Mouse (Mus musculus): ENCODE data around the gene Ssbp3. TPM values are rescaled to one million over a fixed set of nuclear protein-coding genes. Genes with fewer than 3 reads are reported as not detected.

Gene Ssbp3
- 127 and 143 TPM in 2 replicates for polyA plus RNA-seq (2012; rRNA removed)

DNA sequence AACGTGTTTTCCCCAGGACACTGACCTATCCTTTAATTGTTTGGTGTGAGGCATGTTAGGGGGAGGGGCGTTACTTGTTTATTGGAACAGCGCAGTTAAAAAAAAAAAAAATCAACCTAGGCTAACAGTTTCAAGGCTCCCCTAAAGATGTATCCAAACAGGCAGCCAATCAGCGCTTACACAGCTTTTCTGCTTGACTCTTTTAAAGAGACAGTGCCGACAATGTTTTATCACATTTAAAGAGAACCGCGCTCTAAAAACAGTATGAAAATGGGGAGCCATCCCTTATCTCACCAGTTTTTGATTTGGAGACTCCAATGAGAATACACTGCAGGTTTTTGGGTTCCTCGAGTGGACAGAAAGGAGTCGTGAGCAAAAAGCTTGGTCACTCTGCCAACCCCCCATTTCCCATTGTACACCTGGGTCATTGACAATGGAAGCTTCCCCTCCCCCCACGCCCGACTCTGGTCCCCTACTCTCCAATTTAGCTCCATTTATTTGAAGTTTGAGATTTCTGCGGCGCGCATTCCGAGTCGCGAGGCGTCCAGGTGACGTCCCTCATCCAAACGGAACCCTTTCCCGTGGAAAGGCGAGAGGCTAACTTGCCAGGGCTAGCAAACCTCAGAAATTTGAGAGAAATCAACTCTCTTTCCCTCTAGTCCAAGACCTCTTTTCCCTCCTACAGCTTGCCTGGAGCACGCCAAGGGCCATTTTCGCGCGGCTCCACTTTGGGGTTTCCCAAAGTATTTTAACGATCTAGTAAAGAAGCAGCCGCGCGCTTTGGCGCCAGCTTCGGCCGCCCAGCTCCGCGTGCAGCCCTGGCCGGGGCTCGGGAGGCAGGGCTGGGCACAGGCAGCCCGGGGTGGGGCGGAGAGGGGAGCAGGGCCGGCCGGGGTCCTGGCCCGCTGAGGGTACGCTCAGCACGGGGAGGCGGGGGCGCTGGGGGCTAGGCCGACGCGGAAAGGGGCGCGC lies at the start of gene Ssbp3:
Gene Ssbp3, plus strand, starts transcription at position 501 of the 972 bp plus-strand sequence.

DNA sequence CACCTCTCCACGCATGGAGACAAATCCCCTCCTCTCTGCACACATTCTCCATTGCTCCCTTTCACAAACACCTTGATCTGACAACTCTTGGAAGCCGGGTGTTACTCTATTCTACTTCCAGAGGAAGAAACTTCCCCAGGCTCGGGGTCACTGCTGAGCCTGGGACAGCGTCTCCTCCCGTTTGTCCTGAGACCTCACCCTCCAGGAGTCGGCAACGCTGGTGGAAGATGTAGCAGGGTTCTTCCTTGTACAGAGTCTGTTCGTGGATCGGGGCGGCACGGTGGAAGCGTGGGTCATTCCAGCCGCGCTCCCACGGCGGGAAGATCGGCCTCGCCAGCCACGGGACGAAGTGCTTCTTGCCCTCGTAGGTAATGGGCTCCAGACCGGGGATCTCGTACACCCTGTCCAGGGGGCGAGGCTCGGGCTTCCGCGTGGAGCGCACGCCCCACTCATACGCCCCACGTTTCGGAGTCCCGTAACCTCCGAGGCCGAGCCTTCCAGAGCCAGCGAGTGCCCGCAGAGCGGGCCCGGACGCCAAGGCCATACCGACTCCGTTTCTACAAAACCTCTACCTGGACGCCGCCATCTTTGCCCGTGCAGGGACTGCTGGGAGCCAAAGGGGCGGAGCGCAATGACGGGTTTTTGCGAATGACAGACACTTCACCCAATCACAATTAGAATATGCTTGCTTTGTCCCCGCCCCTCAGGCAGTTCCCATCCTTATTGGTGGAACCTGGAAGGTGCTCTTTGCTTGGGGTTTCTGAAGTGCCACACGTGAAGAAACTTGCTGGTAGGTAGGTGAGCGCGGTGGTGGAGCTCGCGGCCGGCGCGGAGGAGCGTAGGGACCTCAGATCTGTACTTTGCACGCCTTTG lies 156.0 kb downstream of the Ssbp3 start, which contains the start of the genes Mrpl37 and Cyb5rl:
Gene Mrpl37, minus strand, starts transcription at position 617 of the 873 bp plus-strand sequence.
Gene Cyb5rl, plus strand, starts transcription at position 737 of the 873 bp plus-strand sequence.

DNA sequence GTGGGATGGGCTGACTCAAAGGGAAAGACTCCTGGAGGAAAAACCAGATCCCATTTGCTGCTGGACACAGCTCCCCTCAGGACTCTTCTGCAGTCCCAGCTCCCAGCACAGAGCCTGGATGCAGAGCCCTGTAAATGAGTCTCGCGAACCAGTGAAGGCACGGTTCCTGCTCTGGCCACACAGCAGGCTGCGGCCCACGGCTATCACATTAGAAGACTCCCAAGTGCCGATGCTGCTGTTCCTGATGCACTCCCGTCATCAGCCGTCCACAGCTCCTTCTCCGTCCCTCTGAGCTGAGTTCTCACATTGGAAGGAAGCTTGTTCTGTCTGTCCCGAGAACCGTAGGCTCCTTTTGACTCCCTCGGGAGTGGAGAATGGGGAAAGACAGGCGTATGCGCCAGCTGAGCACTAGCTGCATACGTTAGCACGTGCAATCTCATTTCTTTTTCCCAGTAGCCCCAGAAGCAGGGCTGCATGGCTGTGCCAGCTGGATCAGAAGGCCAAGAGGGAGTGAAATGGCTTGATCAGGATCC lies 186.4 kb downstream of the Ssbp3 start, which contains the start of gene Cdcp2:
Gene Cdcp2, plus strand, starts transcription at position 51 of the 533 bp plus-strand sequence.

Other genes with a start within 250 kb of the Ssbp3 start
- 254 and 283 TPM in 2 replicates for gene Ttc4, start 231.8 kb upstream of the Ssbp3 start, polyA plus RNA-seq (2012; rRNA removed)
- gene Mroh7, start 179.8 kb upstream of the Ssbp3 start, polyA plus RNA-seq (2012; rRNA removed), result 1.5 and 1.6 TPM in 2 replicates
- gene Fam151a, start 176.8 kb upstream of the Ssbp3 start, polyA plus RNA-seq (2012; rRNA removed), result 0.05 TPM in 1 of 2 replicates, not detected in the other
- 2.2 and 2.5 TPM in 2 replicates for gene Acot11, start 105.7 kb upstream of the Ssbp3 start, polyA plus RNA-seq (2012; rRNA removed)
- 98.9 and 102 TPM in 2 replicates for gene Mrpl37, start 156.2 kb downstream of the Ssbp3 start, polyA plus RNA-seq (2012; rRNA removed)
- gene Cyb5rl, start 156.3 kb downstream of the Ssbp3 start, polyA plus RNA-seq (2012; rRNA removed), result 3.9 and 4.7 TPM in 2 replicates
- gene Cdcp2, start 186.2 kb downstream of the Ssbp3 start, polyA plus RNA-seq (2012; rRNA removed), result 0.03 and 0.11 TPM in 2 replicates

Measured in central nervous system, embryonic 18 days (tissue).